Mouse (Mus musculus) ES-E14 (cell line): ENCODE measurements around the gene Ly86. TPM values are rescaled to one million over a fixed set of nuclear protein-coding genes. Genes with fewer than 3 reads are reported as not detected.
A peak's percentile ranks its signal among the peaks of the same experiment; 100 is the strongest.

Experiments used
- DNase-seq: peaks from one replicate; pipeline ENCODE4 v3.0.0-alpha.2; 2013; ENCODE audit warnings: low read depth, low spot score
- H3K27ac ChIP-seq: 2 replicates; pipeline ENCODE4 v1.5.1; 2012; ENCODE audit warnings: low read depth, mild to moderate bottlenecking, low read length, moderate library complexity, mixed read lengths; ENCODE audit not compliant: poor library complexity, insufficient read depth, severe bottlenecking
- H3K36me3 ChIP-seq: 2 replicates; pipeline ENCODE4 v1.6.1; 2012; ENCODE audit warnings: mild to moderate bottlenecking, low read length, moderate library complexity, mixed read lengths; ENCODE audit not compliant: control insufficient read depth, poor library complexity, insufficient read depth, severe bottlenecking
- H3K4me1 ChIP-seq, 2 experiments: fragments of 150-350 bp in 1 of 2; sonication (generic) in 1 of 2; 2 replicates each; pipeline ENCODE4 v1.6.1; 2012; ENCODE audit warnings: low read length in 2 of 2, mild to moderate bottlenecking in 1 of 2, mixed read lengths in 1 of 2; ENCODE audit not compliant: control insufficient read depth in 2 of 2, insufficient read depth in 2 of 2, poor library complexity in 1 of 2
- H3K4me3 ChIP-seq, 2 experiments: fragments of 150-350 bp in 1 of 2; sonication (generic) in 1 of 2; 2 replicates each; pipeline ENCODE4 v1.5.1; 2012; ENCODE audit warnings: low read length in 2 of 2, low read depth in 1 of 2, mild to moderate bottlenecking in 1 of 2, mixed read lengths in 1 of 2; ENCODE audit not compliant: insufficient read depth in 1 of 2, poor library complexity in 1 of 2, severe bottlenecking in 1 of 2
- H3K9ac ChIP-seq: 2 replicates; pipeline ENCODE4 v1.6.1; 2012; ENCODE audit warnings: low read depth, mild to moderate bottlenecking, low read length, mixed read lengths; ENCODE audit not compliant: poor library complexity, insufficient read depth, severe bottlenecking
- H3K9me3 ChIP-seq: fragments of 150-350 bp; sonication (generic); 2 replicates; pipeline ENCODE4 v1.6.1; 2012; ENCODE audit warnings: low read depth, mild to moderate bottlenecking, low read length; ENCODE audit not compliant: control insufficient read depth, insufficient read depth
- CHD2 ChIP-seq: IDR thresholded peaks from 2 replicates; pipeline ENCODE4 v1.6.1; 2014; ENCODE audit warnings: mild to moderate bottlenecking, low read depth, low read length, inconsistent platforms
- HCFC1 ChIP-seq: IDR thresholded peaks from 2 replicates; pipeline ENCODE4 v1.6.1; 2012; ENCODE audit warnings: low read length, inconsistent platforms, borderline replicate concordance; ENCODE audit not compliant: insufficient read depth
- MAFK ChIP-seq: IDR thresholded peaks from 2 replicates; pipeline ENCODE4 v1.6.1; 2014; ENCODE audit warnings: mild to moderate bottlenecking, low read depth, low read length, inconsistent platforms; ENCODE audit not compliant: insufficient read depth
- ZC3H11A ChIP-seq: IDR thresholded peaks from 2 replicates; pipeline ENCODE4 v1.6.1; 2012; ENCODE audit warnings: low read depth, mild to moderate bottlenecking, inconsistent platforms, low read length, borderline replicate concordance
- ZNF384 ChIP-seq: IDR thresholded peaks from 2 replicates; pipeline ENCODE4 v1.6.1; 2012; ENCODE audit warnings: low read depth, low read length, inconsistent platforms
- in situ Hi-C, 2 experiments: fragments of 600-800 bp; cut with MboI; formaldehyde crosslinking; loops; one replicate each; pipeline ENCODE4 v1.15.1; 2025; ENCODE audit warnings: low sequenced_read_pairs in 2 of 2, inconsistent platforms in 1 of 2; ENCODE audit not compliant: unreplicated experiment in 2 of 2
- total RNA-seq: library from RNA; depleted of rRNA; stranded (reverse); fragments of 300-350 nt; gene quantifications from 2 replicates; pipeline ENCODE4 v1.2.3, GENCODE M21; 2012

Ly86 gene
- total RNA-seq, 1 experiment: 0.94 TPM

DNA sequence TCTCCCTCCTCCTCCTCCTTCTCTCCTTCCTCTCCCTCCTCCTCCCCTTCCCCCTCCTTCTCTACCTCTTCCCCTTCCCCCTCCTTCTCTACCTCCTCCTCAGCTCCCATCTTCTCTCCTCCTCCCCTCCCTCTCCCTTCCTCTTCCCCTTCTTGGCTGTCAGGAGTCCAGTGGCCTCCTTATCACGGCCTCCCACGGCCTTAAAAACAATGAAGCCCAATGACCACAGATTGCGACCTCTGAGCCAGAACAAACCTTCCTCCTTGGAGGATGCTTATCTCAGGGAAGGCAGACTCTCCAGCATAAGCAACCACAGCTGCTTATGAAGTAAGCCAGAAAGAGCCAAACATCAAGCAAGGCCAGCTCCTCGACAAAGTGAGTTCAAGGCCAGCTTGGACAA, 97.0 kb downstream of the Ly86 start:
- DNase-seq: no peak
- no peaks in the 10 kb centered on the region for H3K9me3 ChIP-seq
- no peak for TF ChIP-seq HCFC1
- no peak for TF ChIP-seq CHD2
- TF ChIP-seq MAFK: no peak
- no peak for TF ChIP-seq ZNF384
- TF ChIP-seq ZC3H11A: no peak
- H3K4me3 ChIP-seq: no peak overlapping the region
- peaks cover 25 to 33% of the 10 kb centered on the region in 2 experiments for H3K4me1 ChIP-seq
- no peak overlapping the region for H3K9ac ChIP-seq
- H3K27ac ChIP-seq: peak overlapping the region; percentile 18; the same call in 1 of the 2 replicates
- in situ Hi-C loops: no loop called here
- H3K36me3 ChIP-seq: no peaks in the 10 kb centered on the region

DNA sequence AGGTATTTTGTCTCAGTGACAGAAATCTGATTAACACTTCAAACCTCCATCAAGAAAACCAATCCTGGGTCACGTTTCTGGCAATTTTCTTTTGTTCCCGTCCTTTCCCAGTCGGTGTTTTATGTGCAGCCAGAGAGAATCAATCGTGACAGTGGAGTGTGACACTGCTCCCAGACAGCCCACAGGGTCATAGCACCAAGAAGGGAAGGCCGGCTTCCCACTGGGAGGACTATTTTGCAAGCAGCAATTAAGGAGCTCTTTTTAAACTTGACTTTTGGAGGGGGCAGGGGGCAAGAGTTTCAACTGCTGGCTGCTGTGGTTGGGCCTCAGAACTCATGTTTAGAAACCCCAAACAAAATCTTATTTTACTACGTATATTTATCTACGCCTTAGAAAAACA, 97.5 kb downstream of the Ly86 start:
- in situ Hi-C loops: no loop called here
- H3K27ac ChIP-seq: no peak overlapping the region

GRCm38 (mm10) chr13:37446699-37447258, 101.8 kb downstream of the Ly86 start:
- H3K9me3 ChIP-seq: no peaks in the 10 kb centered on the region
- no peak for DNase-seq
- no peak overlapping the region for H3K4me3 ChIP-seq
- H3K9ac ChIP-seq: no peak overlapping the region
- in situ Hi-C loops: no loop called here
- TF ChIP-seq MAFK (no peak), HCFC1 (no peak), CHD2 (no peak), ZC3H11A (no peak), ZNF384 (no peak)
- peaks cover 9 to 20% of the 10 kb centered on the region in 2 experiments for H3K4me1 ChIP-seq
- no peaks in the 10 kb centered on the region for H3K36me3 ChIP-seq
- H3K27ac ChIP-seq: no peak overlapping the region

More for the DNA sequence above, 97.5 kb downstream of the Ly86 start:
- no peaks in the 10 kb centered on the region for H3K36me3 ChIP-seq
- H3K4me3 ChIP-seq: no peak overlapping the region
- no peak for DNase-seq
- no peaks in the 10 kb centered on the region for H3K9me3 ChIP-seq
- H3K9ac ChIP-seq: no peak overlapping the region
- TF ChIP-seq MAFK (no peak), ZC3H11A (no peak), CHD2 (no peak), HCFC1 (no peak), ZNF384 (no peak)
- H3K4me1 ChIP-seq: peaks cover 24 to 35% of the 10 kb centered on the region in 2 experiments

GRCm38 (mm10) chr13:37451021-37451420, 106.0 kb downstream of the Ly86 start:
- in situ Hi-C loops: no loop called here
- TF ChIP-seq MAFK (no peak), HCFC1 (no peak), ZNF384 (no peak), ZC3H11A (no peak), CHD2 (no peak)
- H3K9ac ChIP-seq: no peak overlapping the region
- peaks cover 8 to 35% of the 10 kb centered on the region in 2 experiments for H3K4me1 ChIP-seq
- H3K36me3 ChIP-seq: no peaks in the 10 kb centered on the region
- DNase-seq: no peak
- no peaks in the 10 kb centered on the region for H3K9me3 ChIP-seq
- H3K27ac ChIP-seq: no peak overlapping the region
- no peak overlapping the region for H3K4me3 ChIP-seq

GRCm38 (mm10) chr13:37451471-37451870, 106.5 kb downstream of the Ly86 start:
- in situ Hi-C loops: no loop called here
- Histone ChIP-seq H3K4me3 (peak overlapping the region in 1 of 2 experiments; percentile 72; a peak in 2 of 4 replicates), H3K27ac (no peak overlapping the region; the same call in 1 of the 2 replicates), H3K9ac (no peak overlapping the region), H3K9me3 (no peaks in the 10 kb centered on the region), H3K4me1 (peaks cover 8 to 37% of the 10 kb centered on the region in 2 experiments), H3K36me3 (no peaks in the 10 kb centered on the region)
- no peak for DNase-seq
- TF ChIP-seq HCFC1 (no peak), ZNF384 (no peak), ZC3H11A (no peak), MAFK (no peak), CHD2 (no peak)
